Mouse (Mus musculus) right cerebral cortex, postnatal 36 days (tissue): ENCODE data around the gene Mast3.

Source experiments
- DNase-seq, 2 experiments: peaks; one replicate each; pipeline ENCODE4 v3.0.0; 2022; ENCODE audit warnings: low spot score in 2 of 2, mixed read lengths in 1 of 2

The Mast3 gene

DNA sequence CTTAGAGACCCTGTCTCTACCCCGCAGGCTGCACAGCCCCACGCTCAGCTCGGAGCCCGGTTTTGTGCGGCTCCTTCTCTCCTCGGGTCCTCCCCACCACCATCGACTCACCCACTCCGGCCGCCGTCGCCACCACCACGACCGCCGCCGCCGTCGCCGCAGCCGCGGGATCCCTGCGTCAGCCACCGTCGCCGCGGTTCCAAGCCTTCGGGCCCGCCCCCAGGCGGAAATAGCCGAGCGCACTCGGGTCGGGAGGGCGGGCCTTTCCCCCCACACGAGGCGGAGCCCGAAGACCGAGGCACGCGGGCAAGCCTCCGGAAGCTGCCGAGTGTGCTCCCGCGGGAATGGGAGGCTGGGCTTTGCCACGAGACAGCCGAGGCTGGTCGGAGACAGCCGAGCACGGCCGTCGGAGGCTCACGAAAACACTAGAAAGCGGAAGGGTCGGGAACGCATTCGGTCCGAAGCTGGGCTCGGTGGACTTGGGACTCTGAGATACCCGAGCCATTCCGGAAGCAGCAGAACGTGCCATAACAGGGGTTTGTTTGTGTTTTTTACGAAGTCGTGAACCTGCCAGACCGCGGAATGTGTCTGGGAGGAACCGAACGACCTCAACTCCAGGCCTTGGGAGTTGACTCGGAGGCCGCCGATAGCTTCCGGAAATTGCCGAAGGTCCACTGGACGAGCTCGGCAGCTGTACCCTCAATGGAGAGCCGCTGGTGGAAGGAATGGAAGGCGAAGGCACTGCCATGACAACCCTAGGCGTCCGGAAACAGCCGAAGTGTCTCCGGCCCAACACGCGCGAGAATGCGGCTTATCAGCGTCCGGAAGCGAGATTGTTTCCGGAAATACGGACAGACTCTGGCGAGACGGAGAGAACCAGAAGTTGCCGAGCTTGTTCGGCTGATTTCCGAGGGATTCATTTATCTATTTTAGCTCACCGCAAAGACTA is 28.1 kb downstream of the Mast3 start, which contains the start of gene Pik3r2:
Gene Pik3r2 (minus strand): TSS at position 218 of the 949 bp plus-strand sequence.
- peak; percentile 96 for DNase-seq

DNA sequence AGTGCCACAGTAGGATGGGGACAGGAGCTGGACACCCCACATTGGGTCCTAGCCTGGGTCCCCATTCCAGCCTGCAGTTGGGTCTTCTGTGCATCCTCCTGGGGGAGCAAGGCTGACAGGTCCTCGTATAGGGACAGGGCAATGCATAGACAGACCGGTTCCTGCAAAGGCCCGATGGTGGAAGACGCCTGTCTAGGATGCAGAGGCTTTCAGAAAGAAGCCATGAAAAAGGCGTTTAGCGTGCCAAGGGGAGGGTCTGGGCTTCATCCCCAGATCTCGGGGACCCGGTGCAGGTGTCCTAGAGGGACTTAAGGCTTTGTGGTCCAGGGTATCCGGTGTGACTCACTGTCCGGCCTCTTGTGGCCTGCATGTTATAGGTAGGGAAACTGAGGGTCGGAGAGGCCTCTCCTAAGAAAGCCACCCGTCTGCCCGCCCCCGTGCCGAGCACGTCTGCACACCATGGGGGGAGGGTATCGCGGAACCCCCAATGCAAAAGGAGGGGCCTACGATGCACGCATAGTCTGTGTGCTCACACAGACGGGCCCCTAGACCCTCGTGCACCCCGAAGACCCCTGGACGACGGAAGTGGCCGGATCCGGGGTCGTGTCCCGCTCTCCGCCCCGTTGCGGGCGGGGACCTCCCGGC is 28.9 kb downstream of the Mast3 start:
- no peak for DNase-seq

DNA sequence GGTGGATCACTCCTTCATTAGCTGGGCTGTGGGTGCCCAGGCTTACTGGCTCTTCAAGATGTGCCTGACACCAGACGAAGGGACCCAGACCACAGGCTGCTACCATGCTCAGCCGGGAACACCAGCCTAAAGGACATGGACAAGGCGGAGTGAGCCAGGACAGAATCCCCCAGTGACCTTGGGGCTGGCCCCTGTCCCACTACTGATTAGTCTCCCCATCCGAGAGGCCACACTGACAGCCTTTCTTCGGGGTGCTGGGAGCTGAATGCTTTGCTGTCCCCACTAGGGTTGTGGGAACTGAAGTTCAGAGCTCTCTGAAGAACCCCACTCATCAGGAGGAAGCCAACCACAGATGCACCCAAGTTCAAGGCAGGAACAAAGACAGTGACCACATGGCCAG is 29.6 kb downstream of the Mast3 start:
- no peak for DNase-seq

DNA sequence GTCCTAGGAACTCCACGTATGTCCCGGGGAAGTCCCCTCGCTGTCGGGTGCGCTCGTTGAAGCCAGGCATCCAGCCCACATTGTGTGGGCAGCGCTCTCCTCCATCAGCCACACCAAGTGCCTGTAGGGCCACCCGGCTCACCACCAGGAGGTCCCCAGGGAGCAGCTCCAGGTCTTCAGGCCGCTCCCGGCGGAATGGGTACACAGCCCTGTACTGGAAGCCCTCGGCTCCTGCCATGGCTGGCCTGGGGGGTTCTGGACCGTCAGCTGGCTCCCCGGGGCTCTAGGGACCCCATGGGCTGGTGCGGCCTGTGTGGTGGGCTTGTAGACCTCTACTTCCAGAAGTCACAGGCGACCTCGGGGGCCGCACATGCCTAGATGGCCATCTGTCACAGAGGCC is 30.1 kb downstream of the Mast3 start:
- no peak for DNase-seq

DNA sequence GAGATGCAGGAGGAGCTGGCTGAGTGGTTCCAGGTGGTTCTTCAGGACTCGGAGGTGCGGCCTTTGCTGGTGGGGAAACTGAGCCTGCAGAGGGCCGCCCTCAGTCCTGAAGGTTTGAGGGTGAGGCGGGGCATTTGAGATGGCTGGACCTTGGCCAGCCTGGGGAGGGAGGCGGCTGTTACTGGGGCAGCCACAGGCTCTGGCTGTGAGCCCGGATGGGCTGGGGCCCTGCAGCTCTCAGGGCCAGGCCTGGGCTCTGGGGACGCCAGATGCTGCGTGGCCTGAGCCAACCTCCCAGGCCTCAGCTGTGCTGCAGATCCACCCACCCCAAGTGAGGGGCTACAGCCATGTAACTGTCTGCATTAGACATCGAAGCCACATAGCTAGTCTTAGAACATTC is 31.0 kb downstream of the Mast3 start:
- peak in 1 of 2 experiments; percentile 69 for DNase-seq

DNA sequence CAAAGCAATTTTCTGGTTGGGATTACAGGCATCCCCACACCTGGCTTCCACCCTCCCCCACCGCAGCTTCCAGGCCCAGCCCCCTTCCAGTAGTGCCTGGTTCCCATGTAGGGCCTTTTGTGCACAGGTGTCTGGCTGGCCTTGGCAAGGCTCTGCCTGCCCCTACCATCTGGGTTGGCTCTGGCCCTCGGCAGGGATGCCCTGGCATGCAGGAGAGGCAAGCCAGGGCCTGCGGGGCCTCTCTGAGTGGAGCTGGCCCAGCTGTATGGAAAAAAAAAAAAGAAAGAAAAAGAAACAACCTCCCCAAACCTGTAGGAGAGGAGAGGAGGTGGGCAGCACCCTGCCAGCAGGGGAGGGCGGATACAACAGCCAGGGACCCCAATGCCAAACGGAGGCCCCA is 31.4 kb downstream of the Mast3 start:
- no peak for DNase-seq

DNA sequence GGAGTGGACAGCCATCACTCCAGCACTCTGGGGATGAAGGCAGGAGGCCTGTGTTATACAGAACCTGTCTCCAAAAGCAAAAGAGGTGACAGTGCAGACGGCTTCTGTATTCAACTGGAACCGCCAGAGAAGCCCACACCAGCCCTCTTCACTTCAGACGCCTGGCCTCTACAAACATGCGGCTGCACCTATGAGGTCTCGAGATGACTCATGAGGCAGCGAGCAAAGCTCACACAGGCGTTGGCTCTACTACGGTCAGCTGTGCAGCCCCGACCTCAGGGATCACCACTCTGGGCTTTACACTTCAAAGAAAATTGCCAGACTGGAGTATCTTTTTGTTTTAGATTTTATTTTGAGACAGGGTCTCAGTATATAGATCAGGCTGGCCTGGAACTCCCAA is 32.0 kb downstream of the Mast3 start:
- DNase-seq: no peak

DNA sequence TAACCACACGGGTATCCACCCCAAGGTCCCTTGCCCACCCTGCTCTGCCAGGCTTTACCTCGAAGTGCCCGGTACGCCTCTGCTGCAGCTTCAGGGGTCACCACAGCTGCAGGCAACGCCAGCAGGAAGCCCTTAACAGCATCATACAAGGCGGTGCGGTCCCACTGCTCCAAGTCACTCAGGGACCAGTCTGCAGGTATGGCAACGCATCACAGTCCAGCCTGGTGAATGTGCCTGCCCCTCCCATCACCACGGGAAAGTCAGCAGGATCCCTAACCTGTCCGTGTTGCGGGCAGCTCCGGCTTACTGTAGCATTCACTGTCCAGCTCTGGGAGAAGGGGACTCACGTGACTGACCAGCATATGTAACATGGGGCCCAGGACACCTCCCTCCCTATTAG is 32.8 kb downstream of the Mast3 start:
- DNase-seq: no peak

DNA sequence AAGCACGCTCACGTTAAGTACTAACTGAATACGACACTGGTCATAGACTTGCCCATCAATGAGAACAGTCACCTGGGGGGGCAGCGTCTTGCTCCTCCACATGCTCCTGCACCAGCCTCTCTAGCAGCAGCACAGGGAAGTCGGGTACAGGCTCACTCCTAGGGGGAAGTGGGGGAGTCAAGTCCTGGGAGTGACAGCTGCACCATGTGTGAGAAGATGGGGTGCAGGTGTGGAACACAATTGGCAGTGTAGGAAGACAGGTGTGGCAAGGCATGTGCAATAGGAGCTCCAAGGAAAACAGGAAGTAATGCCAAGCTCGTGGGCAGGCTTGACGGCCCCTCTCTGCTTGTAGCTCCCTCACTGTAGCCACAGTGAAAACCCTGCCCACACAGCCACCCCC is 33.6 kb downstream of the Mast3 start:
- DNase-seq: no peak

DNA sequence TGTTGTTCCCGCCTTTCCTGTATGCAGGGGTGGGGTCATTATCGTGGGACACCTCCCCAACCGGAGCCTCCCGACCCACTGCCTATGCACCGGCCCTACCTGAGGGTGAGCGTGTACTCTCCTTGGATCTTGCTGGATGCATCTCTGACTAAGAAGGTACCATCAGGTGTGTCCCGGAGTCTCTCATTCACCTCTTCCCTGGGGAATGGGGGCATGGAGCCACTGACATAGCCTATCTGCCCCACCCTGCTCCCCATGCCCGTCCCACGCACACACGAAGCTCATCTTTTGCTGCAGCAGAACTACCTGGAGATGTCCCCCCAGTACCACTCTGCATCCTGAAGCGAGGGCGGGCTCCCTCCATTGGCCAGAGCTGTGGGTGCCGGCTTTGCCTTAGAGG is 34.1 kb downstream of the Mast3 start:
- DNase-seq: no peak

DNA sequence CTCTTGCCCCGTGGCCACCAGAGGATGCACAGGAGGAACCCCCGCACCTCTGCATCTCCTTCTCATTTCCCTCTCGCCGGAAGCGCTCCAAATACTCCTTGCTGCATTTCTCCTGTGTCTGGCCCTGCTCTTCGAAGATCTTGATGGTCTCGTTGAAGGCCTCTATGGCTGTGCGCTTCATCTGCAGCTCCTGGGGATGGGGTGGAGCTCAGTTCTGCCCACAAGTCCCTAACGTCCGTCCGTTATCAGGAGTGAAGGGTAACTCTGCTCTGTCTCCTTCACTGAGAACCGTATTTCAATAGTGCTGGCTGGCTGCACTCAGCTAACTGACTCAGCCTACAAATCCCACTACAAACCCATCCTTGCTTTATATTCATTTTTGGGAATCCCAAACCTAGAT is 35.0 kb downstream of the Mast3 start:
- DNase-seq: no peak

DNA sequence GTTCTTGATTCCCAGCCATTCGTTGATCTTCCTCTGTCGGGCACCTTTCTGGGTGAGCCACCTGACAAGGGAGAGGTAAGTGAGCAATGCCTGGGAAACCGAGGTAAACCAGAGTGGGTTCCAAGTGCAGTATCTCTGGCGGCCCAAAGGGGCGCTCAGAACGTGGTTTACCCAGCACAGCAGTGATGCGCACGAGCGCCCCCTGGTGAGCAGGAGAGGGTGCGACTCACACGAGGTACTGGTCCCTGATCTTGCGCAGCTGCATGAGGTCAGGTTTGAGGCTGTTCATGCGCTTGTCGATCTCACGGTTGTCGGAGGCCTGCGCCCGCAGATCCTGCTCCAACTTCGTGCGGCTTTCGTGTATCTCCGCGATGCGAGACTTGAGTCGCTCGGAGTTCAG is 35.5 kb downstream of the Mast3 start:
- DNase-seq: peak; percentile 90 to 91

DNA sequence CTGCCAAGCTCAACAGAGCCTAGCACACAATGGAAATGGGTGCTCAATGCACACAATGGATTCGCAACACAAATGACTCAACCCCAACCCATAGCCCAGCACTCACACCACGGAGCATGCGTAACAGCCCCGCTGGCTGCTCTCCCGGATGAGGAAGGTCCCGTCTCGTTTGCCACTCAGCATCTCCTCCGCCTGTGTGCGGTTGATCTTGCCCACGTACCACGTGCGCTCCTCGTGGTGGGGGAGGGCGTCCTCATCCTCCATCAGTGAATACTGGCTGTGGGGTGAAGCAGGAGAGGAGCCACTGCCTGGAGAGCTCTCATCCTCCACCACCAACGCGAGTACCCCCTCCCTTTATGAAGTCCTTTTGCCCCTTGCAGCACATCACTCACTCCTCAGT is 35.9 kb downstream of the Mast3 start:
- DNase-seq: no peak

DNA sequence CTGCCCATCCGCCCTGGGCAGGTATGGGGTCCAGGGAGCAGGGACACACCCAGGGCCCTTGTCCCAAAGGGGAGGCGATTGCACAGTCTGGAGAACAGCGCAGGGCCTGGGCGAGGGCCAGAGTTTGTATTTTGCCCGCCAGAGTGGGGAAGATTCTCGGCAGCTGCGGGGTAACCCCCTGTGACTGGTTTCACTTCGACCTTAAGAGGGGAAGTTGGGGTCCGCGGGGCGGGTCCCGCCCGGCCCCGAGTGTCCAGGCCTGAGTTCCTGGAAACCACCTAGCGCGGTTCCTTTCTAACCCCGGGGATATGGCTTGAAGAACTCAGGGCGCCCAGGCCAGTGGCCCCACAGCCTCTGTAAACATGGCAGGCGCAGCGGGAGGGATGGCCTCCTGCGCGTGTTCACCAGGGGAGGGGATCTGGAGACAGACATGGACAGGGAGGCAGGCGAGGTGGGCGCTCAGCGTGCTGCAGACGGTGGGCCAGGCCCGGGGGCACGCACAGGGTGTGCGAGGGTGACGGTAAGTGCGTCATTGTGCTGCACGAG is 36.5 kb downstream of the Mast3 start:
- DNase-seq: no peak

DNA sequence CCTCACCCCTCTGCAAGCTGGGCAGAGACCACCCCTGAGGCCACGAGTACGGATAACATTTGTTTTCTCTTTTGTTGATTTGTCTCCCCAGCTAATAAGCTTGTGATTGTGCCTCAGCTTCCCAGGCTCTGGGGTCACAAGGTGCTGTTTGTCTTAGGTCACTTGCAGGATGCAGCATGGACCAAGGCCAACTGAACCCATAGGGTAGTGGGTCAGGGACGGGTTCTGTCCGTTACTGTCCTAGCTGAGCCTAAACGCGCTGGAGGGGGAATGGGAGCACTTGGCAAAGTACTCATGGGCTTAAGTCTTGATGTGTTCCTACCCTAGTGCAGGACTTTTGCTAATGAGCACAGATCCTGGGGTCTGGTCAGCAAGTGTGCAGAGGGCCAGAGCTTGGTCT is 37.4 kb downstream of the Mast3 start:
- no peak for DNase-seq

DNA sequence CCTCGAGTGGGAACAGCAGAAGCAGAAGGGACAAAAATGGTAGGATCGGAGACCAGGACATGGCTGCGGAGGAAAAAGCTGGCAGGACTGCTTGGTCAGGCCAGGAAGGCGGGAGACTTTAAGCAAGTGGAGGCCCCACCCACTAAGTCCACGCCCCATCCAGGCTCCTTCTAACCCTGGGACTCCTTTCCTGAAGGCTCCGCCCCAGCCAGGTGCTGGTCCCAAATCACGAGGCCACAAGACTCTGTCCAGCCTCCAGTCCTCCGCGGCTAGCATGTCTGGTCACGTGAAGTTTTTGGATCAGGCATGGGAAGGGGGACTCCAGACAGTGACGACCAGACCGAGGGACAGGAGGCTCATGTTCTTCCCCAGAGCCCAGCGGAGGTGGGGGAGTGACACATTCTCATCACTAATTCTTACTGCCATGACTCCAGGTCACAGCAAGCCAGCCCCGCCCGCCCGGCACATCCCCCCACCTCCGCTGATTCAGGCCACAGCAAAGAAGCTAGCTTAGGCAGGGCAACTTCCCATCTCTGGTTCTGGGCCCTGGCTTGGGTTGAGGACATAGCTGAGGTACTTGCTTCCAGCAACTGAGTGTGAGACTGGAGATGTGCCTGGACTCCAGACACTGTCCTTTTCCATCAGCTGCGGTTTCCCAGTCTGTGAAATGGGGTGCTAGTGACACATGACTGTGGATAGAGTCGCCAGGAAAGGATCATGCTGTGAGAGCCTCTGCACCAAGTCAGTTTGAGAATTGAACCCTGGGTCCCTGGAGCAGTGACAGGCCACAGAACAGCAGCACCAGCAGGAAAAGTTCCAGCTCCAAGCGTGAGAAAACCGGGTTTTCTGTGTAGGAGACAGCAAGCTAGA is 38.0 kb downstream of the Mast3 start:
- DNase-seq: no peak

DNA sequence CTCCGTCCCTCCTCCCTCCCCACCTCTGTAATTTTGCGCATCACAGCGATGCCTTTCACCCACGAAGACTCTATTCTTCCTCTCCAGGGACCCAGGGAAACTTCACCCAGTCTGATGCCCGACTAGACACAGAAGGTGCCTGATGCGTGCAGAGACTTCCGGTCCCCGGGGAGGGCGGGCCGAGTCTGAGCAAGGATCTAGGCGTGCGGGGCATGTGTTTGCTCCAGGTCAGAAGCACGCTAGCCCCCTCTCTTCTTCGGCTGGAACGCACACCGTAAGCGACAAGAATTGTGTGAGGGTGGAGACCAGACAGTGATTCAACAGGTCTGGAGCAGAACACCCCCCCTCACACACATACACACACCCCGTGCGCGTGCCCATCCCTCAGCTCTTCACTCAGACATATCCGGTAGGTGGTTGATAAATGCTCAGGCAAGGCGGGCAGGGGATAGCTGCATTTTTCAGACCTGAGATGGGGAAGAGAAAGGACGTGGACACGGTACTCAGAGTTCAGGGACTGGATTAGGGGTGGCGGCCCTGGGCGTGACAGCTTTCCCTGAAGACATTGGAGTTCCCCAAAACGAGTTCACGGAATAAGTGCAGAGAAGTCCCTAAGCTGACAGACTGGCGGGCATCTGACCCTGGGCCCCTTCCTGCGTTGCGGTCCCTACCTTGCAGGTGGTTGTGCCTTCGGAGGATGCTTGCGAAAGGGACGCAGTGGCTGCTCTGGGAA is 38.9 kb downstream of the Mast3 start:
- DNase-seq: no peak

DNA sequence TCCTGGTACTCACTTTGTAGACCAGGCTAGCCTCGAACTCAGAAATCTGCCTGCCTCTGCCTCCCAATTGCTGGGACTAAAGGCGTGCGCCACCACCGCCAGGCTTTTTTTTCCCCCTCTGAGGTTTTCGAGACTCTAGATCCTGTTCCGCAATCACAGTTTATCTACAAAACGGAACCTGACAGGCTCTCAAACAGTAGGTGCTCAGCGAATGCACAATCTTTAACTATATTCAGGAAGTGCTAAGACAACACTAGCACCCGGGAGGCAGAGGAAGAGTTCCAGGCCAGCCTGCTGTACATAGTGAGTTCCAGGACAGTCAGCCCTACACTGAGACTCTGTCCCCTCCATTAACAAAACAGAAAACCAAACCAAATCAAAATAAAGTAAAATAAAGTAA is 39.5 kb downstream of the Mast3 start:
- DNase-seq: no peak

DNA sequence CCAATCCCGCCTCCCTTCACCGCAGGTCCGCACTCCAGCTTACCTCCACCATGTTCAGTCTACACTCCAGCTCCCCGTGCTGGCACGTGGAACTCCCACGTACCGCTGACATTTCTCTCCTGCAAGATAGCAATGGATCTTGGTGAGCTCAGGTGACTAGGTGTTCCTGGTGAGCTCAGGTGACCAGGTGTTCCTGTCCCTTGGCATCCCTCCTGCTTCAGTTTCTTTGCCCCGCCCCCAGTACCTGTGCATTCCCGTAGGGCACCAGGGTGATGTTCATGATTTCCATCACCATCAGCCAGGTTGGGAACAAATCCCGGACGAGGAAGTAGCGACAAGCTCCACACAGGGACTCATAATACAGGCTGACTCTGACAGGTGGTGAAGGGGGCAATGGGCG is 40.2 kb downstream of the Mast3 start:
- DNase-seq: no peak

DNA sequence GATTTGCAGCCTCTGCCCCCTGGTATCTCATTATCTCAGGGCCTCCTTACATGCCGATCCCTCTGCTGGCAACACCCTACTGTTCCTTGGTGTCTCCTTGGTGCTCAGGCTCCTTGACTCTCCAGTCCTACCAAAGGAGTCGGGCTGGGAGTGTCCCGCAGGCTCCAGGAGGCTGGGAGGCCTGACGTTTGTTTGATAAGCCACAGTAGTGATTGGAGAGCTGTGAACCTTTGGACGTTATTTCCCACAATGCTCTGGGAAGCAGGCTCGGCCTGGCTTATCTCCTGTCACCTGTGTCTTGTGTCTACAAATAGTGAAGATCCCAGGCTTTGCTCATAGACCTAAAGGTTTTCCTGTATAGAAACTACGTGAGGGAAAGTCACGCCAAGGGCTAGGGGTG is 40.8 kb downstream of the Mast3 start:
- DNase-seq: no peak

DNA sequence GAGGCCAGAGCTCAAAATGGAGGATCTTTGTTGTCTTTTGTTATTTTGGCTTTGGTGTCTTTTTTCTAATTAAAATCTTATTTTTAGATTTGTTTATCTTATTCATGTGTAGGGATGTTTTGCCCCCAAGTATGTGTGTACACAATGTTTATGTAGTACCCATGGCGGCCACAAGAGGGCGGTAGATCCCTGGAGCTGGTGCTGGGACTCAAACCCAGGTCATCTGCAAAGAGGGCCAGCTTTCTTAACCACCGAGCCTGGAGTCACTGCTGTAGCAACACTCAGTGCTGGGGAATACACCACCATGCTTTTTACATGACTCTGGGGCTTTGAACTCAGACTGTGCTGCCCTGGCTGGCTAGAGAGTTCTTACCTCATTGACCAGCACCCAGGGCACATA is 41.5 kb downstream of the Mast3 start:
- DNase-seq: no peak
